Mouse (Mus musculus): ENCODE data around the gene Lrrc8d. TPM values are rescaled to one million over a fixed set of nuclear protein-coding genes. Genes with fewer than 3 reads are reported as not detected.

Gene Lrrc8d
- polyA plus RNA-seq, 1 experiment: 14.8 TPM

DNA sequence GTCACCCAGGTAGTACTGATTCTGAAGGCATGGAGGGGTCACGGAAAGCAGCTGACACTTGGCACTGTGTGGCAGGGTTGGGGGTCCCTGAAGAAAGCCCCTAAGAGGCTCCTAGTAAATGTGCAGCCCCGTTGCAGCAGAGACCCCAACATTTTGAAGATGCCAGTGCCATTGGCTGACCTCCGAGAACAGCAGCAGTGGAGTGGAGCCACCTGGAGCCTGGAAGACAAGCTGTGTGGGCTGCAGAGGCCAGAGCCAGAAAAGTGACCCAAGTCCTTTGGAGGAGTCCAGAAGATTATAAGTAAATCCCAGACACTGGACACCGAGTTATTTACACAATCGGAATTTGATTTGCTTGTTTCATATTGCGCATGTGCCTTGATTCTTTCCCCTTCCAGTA, 32.4 kb upstream of the Lrrc8d start:
- no peak for DNase-seq
- WGBS: 76% methylated on average over 6 of the region's 6 CpGs
- TF ChIP-seq CTCF (IDR thresholded peaks at IDR 0.05; ENCODE audit: borderline replicate concordance, insufficient read depth, low read depth, low read length): no peak
- TF ChIP-seq POLR2A (IDR thresholded peaks at IDR 0.05; ENCODE audit: borderline replicate concordance, insufficient read depth, low read length): no peak

GRCm38 (mm10) chr5:105669086-105669485, 30.7 kb upstream of the Lrrc8d start:
- DNase-seq: no peak
- Histone ChIP-seq H3K4me3 (replicated peaks; ENCODE audit: insufficient read depth, low read depth, low read length) (no peak overlapping the region), H3K27ac (ENCODE audit: insufficient read depth, low read length) (no peak overlapping the region), H3K4me1 (ENCODE audit: control insufficient read depth, insufficient read depth, low read length) (no peaks in the 10 kb centered on the region), H3K27me3 (ENCODE audit: control insufficient read depth, insufficient read depth, low read length) (no peaks in the 10 kb centered on the region)
- TF ChIP-seq CTCF (IDR thresholded peaks at IDR 0.05; ENCODE audit: borderline replicate concordance, insufficient read depth, low read depth, low read length) (no peak), POLR2A (IDR thresholded peaks at IDR 0.05; ENCODE audit: borderline replicate concordance, insufficient read depth, low read length) (no peak)
- WGBS: 86% methylated on average over 2 of the region's 2 CpGs

More for the DNA sequence above, 32.4 kb upstream of the Lrrc8d start:
- Histone ChIP-seq H3K4me1 (ENCODE audit: control insufficient read depth, insufficient read depth, low read length) (no peaks in the 10 kb centered on the region), H3K27me3 (ENCODE audit: control insufficient read depth, insufficient read depth, low read length) (no peaks in the 10 kb centered on the region), H3K4me3 (replicated peaks; ENCODE audit: insufficient read depth, low read depth, low read length) (no peak overlapping the region), H3K27ac (ENCODE audit: insufficient read depth, low read length) (no peak overlapping the region)

DNA sequence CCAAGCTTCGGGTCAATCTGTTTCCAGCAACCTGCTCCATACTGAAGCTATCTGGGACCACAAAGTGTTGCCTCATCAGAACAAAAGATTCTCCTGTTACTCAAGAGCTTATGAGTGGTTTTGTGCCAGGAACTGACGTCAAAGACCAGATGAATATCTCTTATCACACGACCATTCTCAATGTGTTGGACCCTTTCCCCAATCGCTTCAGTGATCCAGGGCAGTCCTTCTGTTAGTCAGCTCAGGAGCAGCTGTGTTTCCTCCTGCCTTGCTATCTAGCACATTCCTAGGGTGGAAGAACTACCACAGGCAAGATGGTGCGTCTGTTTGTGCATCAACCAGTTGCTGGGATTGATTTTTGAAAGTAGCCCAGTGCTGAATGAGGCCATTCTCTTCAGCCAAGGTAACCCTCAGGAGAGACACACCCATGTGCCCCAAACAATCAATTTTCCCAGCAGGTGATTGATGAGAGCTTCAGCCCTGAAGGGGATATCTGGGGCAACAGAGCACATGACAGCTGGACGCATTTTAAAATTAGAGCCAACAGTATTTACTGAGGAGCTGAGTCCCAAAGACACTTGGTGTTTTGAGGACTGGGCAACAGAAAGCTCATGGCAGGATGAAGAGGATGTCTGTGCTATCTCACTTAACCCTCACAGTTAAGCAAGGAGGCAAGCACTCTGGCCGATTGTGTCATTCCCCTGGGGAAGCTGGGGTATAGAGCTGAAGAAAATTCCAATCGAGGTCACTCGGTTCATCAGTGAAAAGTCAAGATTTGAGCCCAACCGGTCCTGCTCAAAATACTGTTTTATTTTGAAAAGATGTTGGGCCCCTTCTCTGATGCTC, 30.0 kb upstream of the Lrrc8d start:
- no peak for TF ChIP-seq CTCF (IDR thresholded peaks at IDR 0.05; ENCODE audit: borderline replicate concordance, insufficient read depth, low read depth, low read length)
- 65% methylated on average over 10 of the region's 10 CpGs for WGBS
- no peaks in the 10 kb centered on the region for H3K4me1 ChIP-seq (ENCODE audit: control insufficient read depth, insufficient read depth, low read length)
- no peaks in the 10 kb centered on the region for H3K27me3 ChIP-seq (ENCODE audit: control insufficient read depth, insufficient read depth, low read length)
- DNase-seq: peak in 1 of 2 experiments; percentile 27
- H3K27ac ChIP-seq (ENCODE audit: insufficient read depth, low read length): no peak overlapping the region
- H3K4me3 ChIP-seq (replicated peaks; ENCODE audit: insufficient read depth, low read depth, low read length): no peak overlapping the region

DNA sequence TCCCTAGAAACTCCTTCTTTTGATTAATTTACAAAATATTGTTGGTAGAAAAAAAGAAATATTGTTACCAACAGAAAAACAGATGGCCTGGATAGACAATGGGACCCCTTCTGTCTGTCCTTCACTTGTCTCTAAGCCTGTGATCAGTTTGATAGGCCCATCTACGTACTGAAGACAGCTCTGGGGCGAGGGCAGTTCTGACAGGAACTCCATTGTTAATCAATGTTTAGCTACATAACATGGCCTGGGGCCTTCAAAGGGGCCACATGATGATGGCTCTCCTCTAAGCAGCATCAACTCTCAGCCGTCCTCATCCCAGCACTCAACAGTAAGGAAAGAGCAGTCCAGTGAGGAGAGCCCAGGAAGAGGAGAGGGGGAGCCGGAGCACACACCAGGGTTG, 27.4 kb upstream of the Lrrc8d start:
- no peaks in the 10 kb centered on the region for H3K4me1 ChIP-seq (ENCODE audit: control insufficient read depth, insufficient read depth, low read length)
- H3K27me3 ChIP-seq (ENCODE audit: control insufficient read depth, insufficient read depth, low read length): no peaks in the 10 kb centered on the region
- no peak for DNase-seq
- TF ChIP-seq POLR2A (IDR thresholded peaks at IDR 0.05; ENCODE audit: borderline replicate concordance, insufficient read depth, low read length): no peak
- no peak for TF ChIP-seq CTCF (IDR thresholded peaks at IDR 0.05; ENCODE audit: borderline replicate concordance, insufficient read depth, low read depth, low read length)
- H3K4me3 ChIP-seq (replicated peaks; ENCODE audit: insufficient read depth, low read depth, low read length): no peak overlapping the region
- no peak overlapping the region for H3K27ac ChIP-seq (ENCODE audit: insufficient read depth, low read length)
- WGBS: 71% methylated on average over 4 of the region's 4 CpGs

DNA sequence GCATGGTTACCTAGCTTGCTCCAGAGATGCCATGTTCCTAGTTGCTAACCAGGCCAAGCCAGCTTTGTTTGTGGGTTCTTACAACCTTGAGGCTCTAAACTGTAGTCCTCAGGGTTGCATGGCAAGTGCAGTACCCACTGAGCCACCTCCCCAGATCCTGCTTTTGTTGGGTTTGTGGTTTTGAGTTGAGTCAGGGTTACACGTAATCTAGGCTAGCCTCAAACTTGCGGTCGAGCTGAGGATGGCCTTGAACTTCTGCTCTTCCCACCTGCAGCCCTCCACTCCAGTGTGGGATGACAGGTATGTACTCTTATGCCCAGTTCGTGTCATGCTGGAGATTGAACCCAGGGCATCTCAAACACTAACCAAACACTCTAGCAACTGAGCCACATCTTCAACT, 24.3 kb upstream of the Lrrc8d start:
- Histone ChIP-seq H3K4me3 (replicated peaks; ENCODE audit: insufficient read depth, low read depth, low read length) (no peak overlapping the region), H3K27me3 (ENCODE audit: control insufficient read depth, insufficient read depth, low read length) (no peaks in the 10 kb centered on the region), H3K4me1 (ENCODE audit: control insufficient read depth, insufficient read depth, low read length) (no peaks in the 10 kb centered on the region), H3K27ac (ENCODE audit: insufficient read depth, low read length) (no peak overlapping the region)
- WGBS: 92% methylated on average over 4 of the region's 4 CpGs
- TF ChIP-seq POLR2A (IDR thresholded peaks at IDR 0.05; ENCODE audit: borderline replicate concordance, insufficient read depth, low read length): no peak
- TF ChIP-seq CTCF (IDR thresholded peaks at IDR 0.05; ENCODE audit: borderline replicate concordance, insufficient read depth, low read depth, low read length): no peak
- DNase-seq: no peak

GRCm38 (mm10) chr5:105677071-105677470, 22.7 kb upstream of the Lrrc8d start:
- DNase-seq: no peak
- Histone ChIP-seq H3K4me3 (replicated peaks; ENCODE audit: insufficient read depth, low read depth, low read length) (no peak overlapping the region), H3K4me1 (ENCODE audit: control insufficient read depth, insufficient read depth, low read length) (no peaks in the 10 kb centered on the region), H3K27me3 (ENCODE audit: control insufficient read depth, insufficient read depth, low read length) (no peaks in the 10 kb centered on the region), H3K27ac (ENCODE audit: insufficient read depth, low read length) (no peak overlapping the region)
- WGBS: 91% methylated on average over 2 of the region's 2 CpGs
- no peak for TF ChIP-seq CTCF (IDR thresholded peaks at IDR 0.05; ENCODE audit: borderline replicate concordance, insufficient read depth, low read depth, low read length)
- no peak for TF ChIP-seq POLR2A (IDR thresholded peaks at IDR 0.05; ENCODE audit: borderline replicate concordance, insufficient read depth, low read length)

DNA sequence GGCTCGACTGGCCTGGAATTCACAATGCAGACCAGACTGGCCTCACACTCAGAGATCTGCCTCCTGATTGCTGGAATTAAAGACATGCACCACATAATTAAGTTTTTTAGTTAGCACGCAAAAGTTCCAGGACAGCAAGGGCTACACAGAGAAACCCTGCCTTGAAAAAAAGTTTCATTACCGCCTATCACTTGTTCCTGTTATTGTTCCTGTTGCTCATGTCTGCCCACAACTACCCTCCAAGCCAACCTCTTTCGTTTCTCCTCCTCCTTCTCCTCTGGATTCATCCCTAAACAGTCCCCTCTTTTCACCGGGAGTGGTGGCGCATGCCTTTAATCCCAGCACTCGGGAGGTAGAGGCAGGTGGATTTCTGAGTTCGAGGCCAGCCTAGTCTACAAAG, 21.5 kb upstream of the Lrrc8d start:
- no peak for DNase-seq
- TF ChIP-seq POLR2A (IDR thresholded peaks at IDR 0.05; ENCODE audit: borderline replicate concordance, insufficient read depth, low read length): no peak
- no peak for TF ChIP-seq CTCF (IDR thresholded peaks at IDR 0.05; ENCODE audit: borderline replicate concordance, insufficient read depth, low read depth, low read length)
- Histone ChIP-seq H3K27ac (ENCODE audit: insufficient read depth, low read length) (no peak overlapping the region), H3K4me3 (replicated peaks; ENCODE audit: insufficient read depth, low read depth, low read length) (no peak overlapping the region), H3K27me3 (ENCODE audit: control insufficient read depth, insufficient read depth, low read length) (no peaks in the 10 kb centered on the region), H3K4me1 (ENCODE audit: control insufficient read depth, insufficient read depth, low read length) (no peaks in the 10 kb centered on the region)
- WGBS: 82% methylated on average over 8 of the region's 8 CpGs

DNA sequence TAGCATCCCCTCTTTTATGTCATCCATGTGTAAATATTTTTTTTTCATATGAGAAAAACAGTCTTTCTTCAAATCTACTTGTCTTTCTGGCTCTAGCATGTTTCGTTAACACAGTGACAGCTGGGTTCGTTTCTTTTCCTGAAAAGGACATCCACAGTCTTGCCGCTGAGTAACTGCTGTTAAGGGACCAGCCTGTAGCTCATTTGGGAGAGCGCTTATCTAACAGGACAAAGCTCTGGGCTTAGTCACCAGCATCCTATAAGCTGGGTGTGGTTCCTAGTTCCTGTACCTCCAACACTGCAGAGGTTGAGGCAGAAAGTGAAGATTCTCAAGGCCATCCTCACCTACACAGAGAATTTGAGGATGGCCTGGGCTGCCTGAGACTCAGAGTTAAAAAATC, 20.5 kb upstream of the Lrrc8d start:
- TF ChIP-seq CTCF (IDR thresholded peaks at IDR 0.05; ENCODE audit: borderline replicate concordance, insufficient read depth, low read depth, low read length) (no peak), POLR2A (IDR thresholded peaks at IDR 0.05; ENCODE audit: borderline replicate concordance, insufficient read depth, low read length) (no peak)
- no peaks in the 10 kb centered on the region for H3K27me3 ChIP-seq (ENCODE audit: control insufficient read depth, insufficient read depth, low read length)
- WGBS: 75% methylated on average over 4 of the region's 4 CpGs
- DNase-seq: no peak
- H3K4me1 ChIP-seq (ENCODE audit: control insufficient read depth, insufficient read depth, low read length): no peaks in the 10 kb centered on the region
- H3K4me3 ChIP-seq (replicated peaks; ENCODE audit: insufficient read depth, low read depth, low read length): no peak overlapping the region
- H3K27ac ChIP-seq (ENCODE audit: insufficient read depth, low read length): no peak overlapping the region

Measured in cerebellum, adult 2 months (tissue).